Mouse (Mus musculus): ENCODE measurements around the gene Ccdc85b.

DNA sequence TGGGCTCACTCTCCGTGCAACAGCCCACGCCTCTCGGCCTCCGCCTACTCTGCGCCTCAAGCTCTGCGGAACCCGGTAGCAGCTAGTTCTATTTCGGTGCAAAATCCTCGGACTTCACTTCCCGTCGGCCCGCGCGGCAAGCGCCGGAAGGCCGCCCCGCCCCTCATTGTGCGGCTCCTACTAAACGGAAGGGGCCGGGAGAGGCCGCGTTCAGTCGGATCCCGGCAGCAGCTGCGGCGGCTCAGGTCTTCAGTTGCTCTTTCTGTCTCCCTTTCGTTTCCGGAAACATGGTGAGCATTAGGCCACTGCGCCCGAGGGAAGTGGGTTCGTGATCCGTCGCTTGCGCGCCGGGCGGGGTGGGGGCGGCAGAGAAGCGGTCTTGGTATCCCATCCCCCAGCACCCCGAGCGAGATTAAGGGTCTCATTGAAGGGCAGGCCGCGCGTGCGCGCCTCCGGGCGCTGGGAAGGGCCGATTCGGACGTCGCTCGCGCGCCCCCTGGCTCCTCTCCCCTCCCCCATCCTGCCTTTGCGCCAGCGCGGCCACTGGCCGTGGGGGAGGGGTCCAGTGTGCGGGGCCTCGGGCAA is 32.7 kb upstream of the Ccdc85b start, which contains the start of gene Cfl1:
- TF ChIP-seq CTCF (IDR thresholded peaks at IDR 0.05 in 2 of 3, conservative IDR thresholded peaks at IDR 0.05 in 1 of 3; ENCODE audit: control insufficient read depth in 1 of 3, insufficient read depth in 1 of 3, low read depth in 2 of 3, low read length in 3 of 3, poor library complexity in 1 of 3, severe bottlenecking in 1 of 3) (peak in 1 of 3 experiments; percentile 17; a peak in 1 of 6 replicates), POLR2A (IDR thresholded peaks at IDR 0.05; ENCODE audit: control insufficient read depth in 1 of 2, insufficient read depth in 1 of 2, low read depth in 1 of 2, low read length in 2 of 2, poor library complexity in 1 of 2) (peak; percentile 94 to 98), TCF12 (IDR thresholded peaks at IDR 0.05; ENCODE audit: low read depth, low read length) (peak; percentile 65; the same call in 1 of the 2 replicates), EP300 (IDR thresholded peaks at IDR 0.05; ENCODE audit: low read depth in 1 of 2, low read length in 2 of 2) (peak in 1 of 2 experiments; percentile 27; a peak in 1 of 4 replicates), NRF1 (IDR thresholded peaks at IDR 0.05; ENCODE audit: insufficient read depth, low read depth, low read length, poor library complexity, severe bottlenecking) (peak; percentile 66), ETS1 (IDR thresholded peaks at IDR 0.05; ENCODE audit: low read depth, low read length) (no peak; the same call in 1 of the 2 replicates), SMC3 (IDR thresholded peaks at IDR 0.05; ENCODE audit: low read depth, low read length) (no peak)

All from MEL (cell line).